Mouse (Mus musculus): ENCODE results near the gene Slc30a5.

Gene Slc30a5

GRCm38 (mm10) chr13:100774704-100775103 lies 58.5 kb downstream of the Slc30a5 start:
- in situ Hi-C loops (cut with MboI): no loop called here

- in situ Hi-C loops (cut with MboI): no loop called here
These were observed 77.9 kb downstream of the Slc30a5 start for GRCm38 (mm10) chr13:100755329-100755728.

- in situ Hi-C loops (cut with MboI): no loop called here
These were observed 79.0 kb downstream of the Slc30a5 start for GRCm38 (mm10) chr13:100754186-100754585.

DNA sequence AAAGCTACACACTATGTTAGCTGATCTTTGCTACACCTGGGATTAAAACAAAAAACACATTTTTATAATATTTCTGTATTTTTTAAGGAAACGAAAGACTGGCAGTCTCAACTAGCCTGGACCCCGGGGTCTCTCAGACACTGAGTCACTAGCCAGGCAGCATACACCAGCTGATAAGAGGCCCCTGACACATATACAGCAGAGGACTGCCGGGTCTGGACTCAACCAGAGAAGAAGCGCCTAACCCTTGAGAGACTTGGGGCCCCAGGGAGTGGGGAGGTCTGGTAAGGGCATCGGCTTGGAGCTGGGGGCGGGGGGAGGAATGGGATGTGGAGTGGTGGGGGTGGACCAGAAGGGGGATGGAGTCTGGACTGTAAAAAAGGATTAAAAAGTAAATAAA lies 80.2 kb downstream of the Slc30a5 start:
- in situ Hi-C loops (cut with MboI): no loop called here

Measured in mature B cell (primary cell).